Mouse (Mus musculus) testis, adult 2 months (tissue): Measurements from ENCODE around the gene Cd109. TPM values are rescaled to one million over a fixed set of nuclear protein-coding genes. Genes with fewer than 3 reads are reported as not detected.
A peak's percentile ranks its signal among the peaks of the same experiment; 100 is the strongest.

Experiments
- H3K27ac ChIP-seq: fragments of 200-500 bp; 2 replicates; pipeline ENCODE4 v1.5.1; 2012; ENCODE audit warnings: low read depth, low read length; ENCODE audit not compliant: control insufficient read depth, insufficient read depth
- H3K27me3 ChIP-seq: fragments of 200-500 bp; 2 replicates; pipeline ENCODE4 v1.6.1; 2012; ENCODE audit warnings: mild to moderate bottlenecking, low read length, moderate library complexity; ENCODE audit not compliant: control insufficient read depth, insufficient read depth
- H3K36me3 ChIP-seq: fragments of 200-500 bp; 2 replicates; pipeline ENCODE4 v1.6.1; 2012; ENCODE audit warnings: mild to moderate bottlenecking, low read length; ENCODE audit not compliant: control insufficient read depth, insufficient read depth
- H3K4me1 ChIP-seq: fragments of 200-500 bp; 2 replicates; pipeline ENCODE4 v1.6.1; 2012; ENCODE audit warnings: low read length; ENCODE audit not compliant: control insufficient read depth, insufficient read depth
- H3K4me3 ChIP-seq: fragments of 200-500 bp; 2 replicates; pipeline ENCODE4 v1.5.1; 2012; ENCODE audit warnings: low read depth, mild to moderate bottlenecking, low read length, moderate library complexity, mixed read lengths; ENCODE audit not compliant: control insufficient read depth
- CTCF ChIP-seq: fragments of 200-500 bp; IDR thresholded peaks from 2 replicates; pipeline ENCODE4 v1.5.1; 2012; ENCODE audit warnings: low read depth, mild to moderate bottlenecking, inconsistent platforms, low read length, moderate library complexity; ENCODE audit not compliant: control insufficient read depth, insufficient read depth, insufficient replicate concordance
- POLR2A ChIP-seq: fragments of 200-500 bp; IDR thresholded peaks from 2 replicates; pipeline ENCODE4 v1.6.1; 2012; ENCODE audit warnings: low read depth, mild to moderate bottlenecking, inconsistent platforms, low read length, moderate library complexity; ENCODE audit not compliant: control insufficient read depth
- polyA plus RNA-seq: library from polyadenylated mRNA; depleted of rRNA; stranded (reverse); fragments of >200 nt; gene quantifications from 2 replicates; pipeline ENCODE4 v1.2.3, GENCODE M21; 2012

Cd109 gene
- polyA plus RNA-seq, 1 experiment: 7.6 TPM

GRCm38 (mm10) chr9:78614201-78614600, 1.1 kb upstream of the Cd109 start:
- peak overlapping the region; percentile 82 for H3K4me3 ChIP-seq
- TF ChIP-seq POLR2A (no peak), CTCF (no peak)
- peaks cover 7% of the 10 kb centered on the region for H3K27me3 ChIP-seq
- no peak overlapping the region for H3K27ac ChIP-seq
- peaks cover 15% of the 10 kb centered on the region for H3K4me1 ChIP-seq
- H3K36me3 ChIP-seq: no peaks in the 10 kb centered on the region

- Histone ChIP-seq H3K4me3 (no peak overlapping the region), H3K36me3 (no peaks in the 10 kb centered on the region), H3K27ac (no peak overlapping the region), H3K4me1 (peaks cover 13% of the 10 kb centered on the region), H3K27me3 (peaks cover 7% of the 10 kb centered on the region)
- TF ChIP-seq CTCF (no peak), POLR2A (no peak)
These were observed 3.9 kb downstream of the Cd109 start for GRCm38 (mm10) chr9:78619285-78619684.

DNA sequence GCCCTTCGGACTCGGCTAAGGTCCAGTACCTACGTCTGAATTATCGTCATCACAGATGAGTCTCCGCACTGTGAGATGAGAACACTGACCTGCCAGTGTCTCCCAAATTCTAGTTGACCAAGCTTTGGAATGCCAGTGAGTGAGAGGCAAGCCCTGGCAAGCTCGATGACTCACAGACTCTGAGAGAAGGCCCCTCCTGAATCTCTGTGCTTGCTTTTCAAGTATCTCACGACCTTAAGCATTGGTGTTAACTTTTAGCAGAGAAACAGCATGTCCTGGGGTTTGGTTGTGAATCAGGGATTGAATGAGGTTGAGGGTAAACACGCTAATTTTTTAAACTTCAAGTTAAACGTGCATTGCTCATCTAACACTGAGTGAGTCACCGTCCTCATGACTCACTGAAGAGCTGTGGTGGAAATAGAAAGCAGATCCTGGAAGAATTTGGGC, 8.0 kb downstream of the Cd109 start:
- H3K4me1 ChIP-seq: no peaks in the 10 kb centered on the region
- H3K4me3 ChIP-seq: no peak overlapping the region
- H3K36me3 ChIP-seq: no peaks in the 10 kb centered on the region
- no peak overlapping the region for H3K27ac ChIP-seq
- H3K27me3 ChIP-seq: no peaks in the 10 kb centered on the region
- TF ChIP-seq CTCF: no peak
- no peak for TF ChIP-seq POLR2A

DNA sequence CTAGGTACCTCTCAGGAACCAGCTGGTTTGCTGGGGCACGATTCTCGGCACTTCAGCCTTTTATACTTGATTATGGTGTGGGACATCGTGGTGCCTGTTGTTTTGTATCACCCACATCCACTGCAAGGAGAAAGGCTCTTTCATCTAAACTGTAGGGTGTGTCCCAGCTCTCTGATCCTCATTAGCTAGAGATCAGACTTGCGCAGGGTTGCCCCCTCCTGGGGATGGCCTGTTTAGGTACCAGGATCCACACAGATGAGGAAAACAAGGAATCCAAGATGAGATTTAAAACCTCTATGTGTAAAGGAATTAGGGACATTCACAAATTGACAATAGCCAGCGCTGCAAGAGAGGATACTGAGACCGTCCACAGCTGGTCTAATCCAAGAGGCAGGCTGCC, 14.6 kb downstream of the Cd109 start:
- no peak overlapping the region for H3K27ac ChIP-seq
- TF ChIP-seq POLR2A: peak; percentile 19; the same call in 1 of the 2 replicates
- no peak for TF ChIP-seq CTCF
- H3K27me3 ChIP-seq: no peaks in the 10 kb centered on the region
- no peaks in the 10 kb centered on the region for H3K4me1 ChIP-seq
- H3K4me3 ChIP-seq: peak overlapping the region; percentile 77
- H3K36me3 ChIP-seq: no peaks in the 10 kb centered on the region

GRCm38 (mm10) chr9:78631755-78632434, 16.5 kb downstream of the Cd109 start:
- Histone ChIP-seq H3K36me3 (no peaks in the 10 kb centered on the region), H3K27ac (no peak overlapping the region), H3K4me3 (no peak overlapping the region), H3K4me1 (no peaks in the 10 kb centered on the region), H3K27me3 (no peaks in the 10 kb centered on the region)
- TF ChIP-seq POLR2A: no peak
- TF ChIP-seq CTCF: no peak

- Histone ChIP-seq H3K4me3 (no peak overlapping the region), H3K27me3 (no peaks in the 10 kb centered on the region), H3K36me3 (no peaks in the 10 kb centered on the region), H3K27ac (no peak overlapping the region), H3K4me1 (no peaks in the 10 kb centered on the region)
- TF ChIP-seq POLR2A (no peak), CTCF (no peak)
These were observed 18.6 kb downstream of the Cd109 start for GRCm38 (mm10) chr9:78633976-78634375.

- no peak for TF ChIP-seq POLR2A
- no peak for TF ChIP-seq CTCF
- no peak overlapping the region for H3K27ac ChIP-seq
- no peak overlapping the region for H3K4me3 ChIP-seq
- H3K27me3 ChIP-seq: no peaks in the 10 kb centered on the region
- H3K4me1 ChIP-seq: no peaks in the 10 kb centered on the region
- no peaks in the 10 kb centered on the region for H3K36me3 ChIP-seq
These were observed 26.0 kb downstream of the Cd109 start for GRCm38 (mm10) chr9:78641386-78641785.

GRCm38 (mm10) chr9:78646008-78646777, 30.8 kb downstream of the Cd109 start:
- no peaks in the 10 kb centered on the region for H3K4me1 ChIP-seq
- H3K36me3 ChIP-seq: no peaks in the 10 kb centered on the region
- H3K27me3 ChIP-seq: no peaks in the 10 kb centered on the region
- H3K4me3 ChIP-seq: no peak overlapping the region
- H3K27ac ChIP-seq: no peak overlapping the region
- TF ChIP-seq POLR2A: no peak
- TF ChIP-seq CTCF: no peak
